Mouse (Mus musculus) kidney, postnatal 0 days (tissue): ENCODE results near the gene Arrdc2. TPM values are rescaled to one million over a fixed set of nuclear protein-coding genes. Genes with fewer than 3 reads are reported as not detected.

Source experiments
- ATAC-seq: fragments of 200-750 bp; cut with Nextera tagmentation; replicated peaks from 2 replicates; pipeline ENCODE4 v1.8.0; 2017; ENCODE audit warnings: low read depth, moderate number of reproducible peaks, moderate TSS enrichment, moderate library complexity; ENCODE audit not compliant: low FRiP score
- DNase-seq: peaks from one replicate; pipeline ENCODE4 v3.0.0-alpha.2; 2016; ENCODE audit warnings: low spot score
- H3K27ac ChIP-seq: fragments of 300-500 bp; sonication (generic); 2 replicates; pipeline ENCODE4 v1.5.1; 2014; ENCODE audit warnings: mild to moderate bottlenecking
- H3K27me3 ChIP-seq: fragments of 300-500 bp; sonication (generic); 2 replicates; pipeline ENCODE4 v1.6.1; 2014; ENCODE audit warnings: low read length, mixed read lengths; ENCODE audit not compliant: insufficient read depth
- H3K36me3 ChIP-seq: fragments of 300-500 bp; sonication (generic); 2 replicates; pipeline ENCODE4 v1.6.1; 2014; ENCODE audit warnings: low read length, mixed read lengths; ENCODE audit not compliant: insufficient read depth
- H3K4me1 ChIP-seq: fragments of 300-500 bp; sonication (generic); replicated peaks from 2 replicates; pipeline ENCODE4 v1.6.1; 2014; ENCODE audit warnings: antibody characterized with exemption, low read length, mixed read lengths; ENCODE audit not compliant: insufficient read depth
- H3K4me2 ChIP-seq: fragments of 300-500 bp; sonication (generic); 2 replicates; pipeline ENCODE4 v1.6.1; 2014; ENCODE audit warnings: mild to moderate bottlenecking, low read length, moderate library complexity, mixed read lengths
- H3K4me3 ChIP-seq: fragments of 300-500 bp; sonication (generic); replicated peaks from 2 replicates; pipeline ENCODE4 v1.5.1; 2014; ENCODE audit warnings: low read depth, low read length
- H3K9ac ChIP-seq: fragments of 300-500 bp; sonication (generic); 2 replicates; pipeline ENCODE4 v1.6.1; 2014; ENCODE audit warnings: low read depth, low read length
- H3K9me3 ChIP-seq: fragments of 300-500 bp; sonication (generic); replicated peaks from 2 replicates; pipeline ENCODE4 v1.6.1; 2016; ENCODE audit warnings: low read length, inconsistent platforms, mixed read lengths
- CTCF ChIP-seq: IDR thresholded peaks from 2 replicates; pipeline ENCODE4 v1.5.1; 2016; ENCODE audit warnings: antibody characterized with exemption, low read depth, mild to moderate bottlenecking, moderate library complexity
- WGBS: fragments of 180-500 bp; shearing (Covaris S2); extraction: QIAGEN DNeasy Blood & Tissue Kit; methylation state at CpG from one replicate; pipeline ENCODE4 v1.1.7; 2014; 5-methylcytosine and 5-hydroxymethylcytosine counted together
- polyA plus RNA-seq: library from polyadenylated mRNA; unstranded; fragments of >200 nt; fragmentation: Nextera tagmentation; extraction: Ambion mirVana; gene quantifications from 2 replicates; pipeline ENCODE4 v1.2.1, GENCODE M21; 2015

The Arrdc2 gene
- polyA plus RNA-seq, 1 experiment from 2014 or later, result 7.5 TPM

- Histone ChIP-seq H3K27me3 (no peaks in the 10 kb centered on the region), H3K36me3 (no peaks in the 10 kb centered on the region), H3K9me3 (no peaks in the 10 kb centered on the region), H3K4me2 (peak overlapping the region; percentile 44), H3K27ac (no peak overlapping the region), H3K4me1 (no peaks in the 10 kb centered on the region), H3K9ac (no peak overlapping the region), H3K4me3 (no peak overlapping the region)
- TF ChIP-seq CTCF, result no peak
- ATAC-seq, result peak; percentile 83
- WGBS, result 5% methylated on average over 30 of the region's 31 CpGs
- DNase-seq, result peak; percentile 95
Measured at GRCm38 (mm10) chr8:70820101-70820935, 19.2 kb downstream of the Arrdc2 start.

- Histone ChIP-seq H3K4me1 (no peaks in the 10 kb centered on the region), H3K9me3 (no peaks in the 10 kb centered on the region), H3K27me3 (no peaks in the 10 kb centered on the region), H3K4me3 (no peak overlapping the region), H3K27ac (no peak overlapping the region), H3K4me2 (peak overlapping the region; percentile 42), H3K9ac (no peak overlapping the region), H3K36me3 (no peaks in the 10 kb centered on the region)
- ATAC-seq (peak; percentile 56), DNase-seq (no peak)
- no peak for TF ChIP-seq CTCF
- WGBS, result 6% methylated on average over 30 of the region's 30 CpGs
Measured at GRCm38 (mm10) chr8:70816679-70817078, 22.8 kb downstream of the Arrdc2 start.

GRCm38 (mm10) chr8:70812885-70813284 is 26.6 kb downstream of the Arrdc2 start:
- H3K36me3 ChIP-seq, result no peaks in the 10 kb centered on the region
- TF ChIP-seq CTCF, result no peak
- no peak overlapping the region for H3K27ac ChIP-seq
- DNase-seq (no peak), ATAC-seq (no peak)
- no peaks in the 10 kb centered on the region; the same call in 1 of the 2 replicates for H3K4me1 ChIP-seq
- no peaks in the 10 kb centered on the region for H3K27me3 ChIP-seq
- no peaks in the 10 kb centered on the region for H3K9me3 ChIP-seq
- H3K4me3 ChIP-seq, result no peak overlapping the region
- no peak overlapping the region for H3K9ac ChIP-seq
- H3K4me2 ChIP-seq, result no peak overlapping the region
- WGBS, result 28% methylated on average over 4 of the region's 4 CpGs

- H3K27me3 ChIP-seq, result no peaks in the 10 kb centered on the region
- no peak overlapping the region for H3K9ac ChIP-seq
- no peaks in the 10 kb centered on the region; the same call in 1 of the 2 replicates for H3K4me1 ChIP-seq
- no peak overlapping the region for H3K27ac ChIP-seq
- WGBS, result 34% methylated on average over 4 of the region's 4 CpGs
- H3K4me2 ChIP-seq, result no peak overlapping the region
- no peak for ATAC-seq
- 0 out of 2 replicates have a peak, but pooled peaks have one; percentile 2 for TF ChIP-seq CTCF
- no peak overlapping the region for H3K4me3 ChIP-seq
- no peak for DNase-seq
- H3K36me3 ChIP-seq, result no peaks in the 10 kb centered on the region
- no peaks in the 10 kb centered on the region for H3K9me3 ChIP-seq
Measured at GRCm38 (mm10) chr8:70812055-70812454, 27.5 kb downstream of the Arrdc2 start.

GRCm38 (mm10) chr8:70810962-70811680 is 28.4 kb downstream of the Arrdc2 start:
- no peak for ATAC-seq
- 67% methylated on average over 20 of the region's 20 CpGs for WGBS
- no peak overlapping the region for H3K27ac ChIP-seq

GRCm38 (mm10) chr8:70808955-70809701 is 30.4 kb downstream of the Arrdc2 start:
- no peak for ATAC-seq
- no peak for TF ChIP-seq CTCF
- peaks cover 5% of the 10 kb centered on the region for H3K4me1 ChIP-seq
- H3K9me3 ChIP-seq, result no peaks in the 10 kb centered on the region
- H3K27ac ChIP-seq, result no peak overlapping the region
- WGBS, result 74% methylated on average over 8 of the region's 8 CpGs
- H3K4me2 ChIP-seq, result no peak overlapping the region
- H3K36me3 ChIP-seq, result no peaks in the 10 kb centered on the region
- no peaks in the 10 kb centered on the region for H3K27me3 ChIP-seq
- DNase-seq, result no peak
- no peak overlapping the region for H3K4me3 ChIP-seq
- H3K9ac ChIP-seq, result no peak overlapping the region

More at GRCm38 (mm10) chr8:70810962-70811680, 28.4 kb downstream of the Arrdc2 start:
- DNase-seq, result no peak
- Histone ChIP-seq H3K36me3 (no peaks in the 10 kb centered on the region), H3K4me1 (no peaks in the 10 kb centered on the region; the same call in 1 of the 2 replicates), H3K4me3 (no peak overlapping the region), H3K4me2 (no peak overlapping the region), H3K9ac (no peak overlapping the region), H3K27me3 (no peaks in the 10 kb centered on the region), H3K9me3 (no peaks in the 10 kb centered on the region)
- no peak for TF ChIP-seq CTCF
